ENCODE assay signal across 8 mouse cellular contexts in genomic region chr6:149374986-149375457, GRCm38 (mm10). TPM values are rescaled to one million over a fixed set of nuclear protein-coding genes. Genes with fewer than 3 reads are reported as not detected.
A peak's percentile ranks its signal among the peaks of the same experiment; 100 is the strongest.
DNase-seq lines count a peak whose midpoint lies in the region; ATAC-seq and TF ChIP-seq lines count a peak whose summit lies in the region.

No protein-coding gene starts in this region.

- H3K36me3 ChIP-seq in limb, embryonic 10.5 days = no peaks in the 10 kb centered on the region
- H3K36me3 ChIP-seq in midbrain, embryonic 13.5 days = no peaks in the 10 kb centered on the region
- no peaks in the 10 kb centered on the region for H3K36me3 ChIP-seq in splenic B cell, adult 2 months (ENCODE audit: control insufficient read depth, insufficient read depth, low read length, poor library complexity, severe bottlenecking)

- intact Hi-C loops in gastrocnemius, adult 2 months (cut with DNase I) = loop anchor here (2.0 to 5.0 kb wide), 3 partner anchors 188 to 313 kb away; partner anchors contain the start of gene Amn1

- TF ChIP-seq CTCF in gastrocnemius, adult 2 months (IDR thresholded peaks at IDR 0.05) = peak; percentile 79

- no peaks in the 10 kb centered on the region for H3K9me3 ChIP-seq in limb, embryonic 10.5 days (replicated peaks)
- no peaks in the 10 kb centered on the region for H3K9me3 ChIP-seq in midbrain, embryonic 13.5 days

- H3K27me3 ChIP-seq in limb, embryonic 10.5 days (ENCODE audit: low read depth, poor library complexity, severe bottlenecking) = no peaks in the 10 kb centered on the region
- H3K27me3 ChIP-seq in midbrain, embryonic 13.5 days = no peaks in the 10 kb centered on the region
- no peaks in the 10 kb centered on the region for H3K27me3 ChIP-seq in splenic B cell, adult 2 months (ENCODE audit: control insufficient read depth, insufficient read depth, low read length, poor library complexity, severe bottlenecking)

- 54% methylated on average over 2 of the region's 2 CpGs for WGBS in limb, embryonic 10.5 days
- 68% methylated on average over 2 of the region's 2 CpGs for WGBS in midbrain, embryonic 13.5 days

- peak; percentile 68 for DNase-seq in 3134 (ENCODE audit: extremely low read depth, insufficient read length, low spot score)
- peak; percentile 84 for DNase-seq in MEL-GATA-1-ER (ENCODE audit: extremely low read depth, low read depth)
- DNase-seq in cerebellum, adult 8-10 months = peak; percentile 40
- DNase-seq in gastrocnemius, adult 2 months = peak; percentile 75
- DNase-seq in kidney, adult 11 months = peak; percentile 80
- DNase-seq in limb, embryonic 10.5 days (ENCODE audit: low spot score) = peak; percentile 44
- DNase-seq in splenic B cell, adult 2 months (ENCODE audit: low read depth, low spot score) = peak; percentile 94

- ATAC-seq in midbrain, embryonic 13.5 days = 0 out of 2 replicates have a peak, but pooled peaks have one; percentile 34

- no peak overlapping the region for H3K4me2 ChIP-seq in midbrain, embryonic 13.5 days (replicated peaks)

- H3K4me1 ChIP-seq in limb, embryonic 10.5 days = no peaks in the 10 kb centered on the region
- H3K4me1 ChIP-seq in midbrain, embryonic 13.5 days (replicated peaks) = no peaks in the 10 kb centered on the region

- peak overlapping the region; percentile 45 for H3K4me3 ChIP-seq in gastrocnemius, adult 2 months
- H3K4me3 ChIP-seq in limb, embryonic 10.5 days = no peak overlapping the region
- no peak overlapping the region for H3K4me3 ChIP-seq in midbrain, embryonic 13.5 days (replicated peaks)

- H3K9ac ChIP-seq in midbrain, embryonic 13.5 days (replicated peaks) = no peak overlapping the region

- peak overlapping the region; percentile 71 for H3K27ac ChIP-seq in gastrocnemius, adult 2 months
- H3K27ac ChIP-seq in limb, embryonic 10.5 days = no peak overlapping the region
- no peak overlapping the region for H3K27ac ChIP-seq in midbrain, embryonic 13.5 days

RNA-seq across cellular contexts. Expression of gene Bicd1, which starts 33.7 kb away (rescaled TPM):
- under 1 TPM; 0.31 to 0.59 TPM for total RNA-seq in gastrocnemius, adult 2 months (2021)
- polyA plus RNA-seq in limb, embryonic 10.5 days (2016; fragmentation: Nextera tagmentation; extraction: Ambion mirVana) = 5.0 and 5.6 TPM in 2 replicates
- polyA plus RNA-seq in midbrain, embryonic 13.5 days (2015; fragmentation: Nextera tagmentation; extraction: Ambion mirVana) = 41.8 and 42.9 TPM in 2 replicates

Comparison
In these comparisons a context has a peak if more than half of its experiments do, and no peak if none do; other contexts are left out.
1. DNase-seq: peak in every context shown above with its lines; median percentile 94 in splenic B cell, adult 2 months; 84 in MEL-GATA-1-ER; 80 in kidney, adult 11 months; 75 in gastrocnemius, adult 2 months; 68 in 3134; 44 in limb, embryonic 10.5 days; 40 in cerebellum, adult 8-10 months.